Mouse (Mus musculus): ENCODE measurements around the gene Six1.

GRCm38 (mm10) chr12:73018838-73019237 is 34.8 kb downstream of the Six1 start:
- TF ChIP-seq CTCF (IDR thresholded peaks at IDR 0.05; ENCODE audit: borderline replicate concordance, extremely low read depth, insufficient read depth, insufficient read length) (no peak), POLR2A (IDR thresholded peaks at IDR 0.05; ENCODE audit: borderline replicate concordance, extremely low read depth, insufficient read depth, insufficient read length, poor library complexity, severe bottlenecking) (no peak)

All from brain, embryonic 14.5 days (tissue).